Mouse (Mus musculus) left cerebral cortex, adult 6 months (tissue): ENCODE data around the gene Utp4. TPM values are rescaled to one million over a fixed set of nuclear protein-coding genes. Genes with fewer than 3 reads are reported as not detected.

Source experiments
- long read RNA-seq, 2 experiments: library from polyadenylated mRNA; unstranded; transcript quantifications; one replicate each; pipeline ENCODE4 v2.0.0; 2019 to 2020
- polyA plus RNA-seq: library from polyadenylated mRNA; unstranded; fragments of <200 nt; fragmentation: Nextera tagmentation; gene quantifications from 2 replicates; pipeline ENCODE4 v1.2.3, GENCODE M21; 2021

Utp4 gene
- 20.1 and 20.9 TPM in 2 replicates for polyA plus RNA-seq
- long read RNA-seq, experiment 1, transcript Utp4-201 (17 exons, 2,232 nt) = major isoform, 124 of 182 reads
- long read RNA-seq, experiment 1, partial matches to known transcripts = 13 of 182 reads
- long read RNA-seq, experiment 1, other reads (novel, unspliced or antisense) = 45 of 182 reads
- long read RNA-seq, experiment 2, transcript Utp4-201 (17 exons, 2,232 nt) = major isoform, 13 of 20 reads
- long read RNA-seq, experiment 2, partial matches to known transcripts = 1 of 20 reads
- long read RNA-seq, experiment 2, other reads (novel, unspliced or antisense) = 6 of 20 reads

GRCm38 (mm10) chr8:106893481-106894156, at the start of gene Utp4:
Utp4 (plus strand) TSS chr8:106893636.

GRCm38 (mm10) chr8:106870051-106870450, 23.4 kb upstream of the Utp4 start, which contains the start of gene Has3:
Has3 (plus strand) TSS chr8:106870242.

GRCm38 (mm10) chr8:106935324-106935869, 42.0 kb downstream of the Utp4 start, which contains the start of gene Sntb2:
Sntb2 (plus strand) TSS chr8:106935750.

Other genes with a start within 250 kb of the Utp4 start
- gene Tango6, start 210.6 kb upstream of the Utp4 start, polyA plus RNA-seq = 1.4 and 1.7 TPM in 2 replicates
- gene Has3, start 23.4 kb upstream of the Utp4 start, polyA plus RNA-seq = 0.07 and 0.26 TPM in 2 replicates
- gene Sntb2, start 42.1 kb downstream of the Utp4 start, polyA plus RNA-seq = 1.0 and 3.8 TPM in 2 replicates
- gene Vps4a, start 137.6 kb downstream of the Utp4 start, polyA plus RNA-seq = 116 and 128 TPM in 2 replicates
- gene Pdf, start 155.0 kb downstream of the Utp4 start, polyA plus RNA-seq = 47.1 and 58.1 TPM in 2 replicates
- 41.0 and 55.0 TPM in 2 replicates for gene Cog8, start 163.1 kb downstream of the Utp4 start, polyA plus RNA-seq
- gene Nip7, start 163.2 kb downstream of the Utp4 start, polyA plus RNA-seq = 28.7 and 44.7 TPM in 2 replicates
- not detected in 2 replicates for gene Tmed6, start 172.0 kb downstream of the Utp4 start, polyA plus RNA-seq
- 6.3 and 7.5 TPM in 2 replicates for gene Terf2, start 202.9 kb downstream of the Utp4 start, polyA plus RNA-seq